Mouse (Mus musculus) frontal cortex, postnatal 25 days (tissue): Measurements from ENCODE around the gene Pnpla2.

Experiments used
- DNase-seq, 2 experiments: peaks; one replicate each; pipeline ENCODE4 v3.0.0; 2022; ENCODE audit warnings: low spot score in 2 of 2

Pnpla2 gene

DNA sequence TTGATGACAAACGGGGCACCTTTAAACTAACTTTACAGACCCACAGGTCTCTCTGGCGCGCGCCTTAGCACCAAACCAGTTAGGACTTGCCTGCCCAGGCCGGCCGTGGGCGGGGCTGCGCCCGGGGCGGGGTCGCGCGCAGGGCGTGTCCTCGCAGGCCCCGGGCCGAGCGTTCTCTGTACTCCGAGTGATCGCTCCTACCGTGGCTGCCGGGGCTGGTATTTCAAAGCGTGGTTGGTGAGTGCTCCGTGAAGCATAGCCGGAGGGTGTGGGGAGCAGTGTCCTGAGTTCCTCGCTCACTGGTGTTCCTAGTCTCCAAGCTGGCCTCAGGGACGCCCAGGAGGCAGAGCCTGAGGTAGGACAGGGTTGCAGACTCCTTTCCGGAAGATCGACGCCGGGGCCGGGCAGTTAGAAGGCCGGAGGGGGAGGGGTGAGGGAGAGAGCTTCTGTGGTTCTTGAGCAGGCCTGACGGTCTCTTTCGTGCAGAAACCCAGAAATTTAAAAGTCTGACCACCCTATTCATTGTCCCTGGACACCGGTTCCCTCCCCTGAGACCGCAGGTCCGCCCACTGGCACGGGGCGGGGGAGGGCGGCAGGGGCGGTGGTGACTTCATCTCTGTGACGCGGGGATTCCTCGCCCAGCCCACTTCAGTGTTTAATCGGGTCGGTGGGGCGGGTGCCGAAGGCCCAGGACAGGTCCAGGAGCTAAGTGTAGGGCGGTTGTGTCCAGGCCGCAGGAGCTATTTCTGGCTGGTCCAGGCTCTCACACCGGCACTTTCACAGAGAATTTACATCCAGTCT is 12.4 kb downstream of the Pnpla2 start, which contains the start of gene Cd151:
TSS of gene Cd151 (plus strand) at position 163 of the 801 bp plus-strand sequence.
- DNase-seq: no peak

DNA sequence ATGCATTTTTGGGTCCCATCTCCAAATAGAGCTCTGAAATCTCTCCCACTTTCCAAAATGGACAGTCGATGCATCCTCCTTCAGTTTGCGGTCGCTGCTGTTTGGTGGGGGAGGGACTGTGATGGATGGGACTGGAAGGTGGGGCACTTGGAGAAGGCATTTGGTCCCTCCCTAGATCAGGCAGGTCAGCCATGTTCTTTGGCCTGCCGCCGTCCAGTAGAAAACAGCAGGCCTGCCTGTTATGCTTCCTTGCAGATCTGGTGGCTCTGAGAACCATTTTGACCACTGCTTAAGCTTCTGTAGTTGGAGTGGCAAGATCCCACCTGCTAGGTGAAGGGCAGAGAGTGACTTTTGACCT is 13.1 kb downstream of the Pnpla2 start:
- no peak for DNase-seq

GRCm38 (mm10) chr7:141468522-141469211 is 13.7 kb downstream of the Pnpla2 start:
- DNase-seq: no peak

GRCm38 (mm10) chr7:141469352-141469751 is 14.4 kb downstream of the Pnpla2 start:
- DNase-seq: no peak

GRCm38 (mm10) chr7:141469901-141470636 is 15.1 kb downstream of the Pnpla2 start:
- DNase-seq: no peak

- DNase-seq: no peak
Observed at GRCm38 (mm10) chr7:141470637-141470944, 15.6 kb downstream of the Pnpla2 start.

GRCm38 (mm10) chr7:141471236-141471635 is 16.2 kb downstream of the Pnpla2 start:
- no peak for DNase-seq

DNA sequence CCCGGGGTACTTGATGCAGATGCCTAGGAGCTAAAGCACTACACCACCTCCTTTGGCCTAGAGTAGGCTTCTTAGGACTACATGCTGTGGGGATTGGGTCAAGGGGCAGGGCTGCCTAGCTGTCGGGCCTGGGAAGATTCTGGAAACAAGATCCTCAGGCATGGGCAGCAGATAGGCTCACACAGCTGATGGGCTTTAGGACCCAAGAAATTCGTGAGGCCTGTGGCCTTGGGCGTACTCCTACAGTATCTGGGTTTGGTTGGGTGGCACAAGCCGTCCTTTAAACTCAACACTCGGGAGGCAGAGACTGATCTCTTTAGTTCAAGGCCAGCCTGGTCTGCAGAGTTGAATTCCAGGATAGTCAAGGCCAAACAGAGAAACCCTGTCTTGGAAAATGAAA is 17.2 kb downstream of the Pnpla2 start:
- no peak for DNase-seq

DNA sequence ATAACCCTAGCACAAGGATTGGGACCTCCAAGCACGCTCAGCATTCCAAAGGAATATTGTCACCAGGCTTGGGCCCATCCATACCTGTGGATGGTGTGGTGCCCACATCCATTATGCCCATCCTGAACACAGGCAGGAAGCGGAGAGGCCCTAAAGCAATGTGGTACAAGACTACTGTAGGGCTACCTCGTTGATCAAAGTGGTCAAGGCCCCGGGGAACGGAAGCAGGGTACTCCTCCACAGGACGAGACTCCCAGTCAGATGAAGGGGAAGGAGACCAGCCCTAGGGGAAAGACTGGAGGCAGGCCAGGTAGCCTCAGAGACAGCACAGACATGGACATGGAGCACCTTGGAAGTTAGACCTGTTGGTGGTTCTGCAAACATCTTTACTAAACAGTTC is 17.8 kb downstream of the Pnpla2 start:
- no peak for DNase-seq

DNA sequence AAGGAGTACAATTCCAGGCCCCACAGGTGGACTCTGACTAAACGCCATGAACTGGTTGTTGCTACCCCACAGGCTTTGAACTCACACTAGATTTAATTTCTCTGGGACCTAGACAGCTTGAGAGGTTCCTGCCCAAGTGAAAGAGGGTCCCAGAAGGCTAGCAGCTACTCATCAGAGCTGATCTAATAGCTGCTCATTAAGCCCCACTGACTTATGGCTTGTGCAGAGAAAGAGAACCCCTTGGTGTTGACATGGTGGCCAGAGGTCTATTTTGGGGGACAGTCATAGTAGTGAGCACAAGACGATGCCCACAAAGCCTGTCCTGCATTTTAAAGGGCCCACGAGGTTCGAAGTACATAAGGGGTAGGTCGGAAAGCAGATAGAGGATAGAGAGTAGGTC is 19.2 kb downstream of the Pnpla2 start:
- no peak for DNase-seq

DNA sequence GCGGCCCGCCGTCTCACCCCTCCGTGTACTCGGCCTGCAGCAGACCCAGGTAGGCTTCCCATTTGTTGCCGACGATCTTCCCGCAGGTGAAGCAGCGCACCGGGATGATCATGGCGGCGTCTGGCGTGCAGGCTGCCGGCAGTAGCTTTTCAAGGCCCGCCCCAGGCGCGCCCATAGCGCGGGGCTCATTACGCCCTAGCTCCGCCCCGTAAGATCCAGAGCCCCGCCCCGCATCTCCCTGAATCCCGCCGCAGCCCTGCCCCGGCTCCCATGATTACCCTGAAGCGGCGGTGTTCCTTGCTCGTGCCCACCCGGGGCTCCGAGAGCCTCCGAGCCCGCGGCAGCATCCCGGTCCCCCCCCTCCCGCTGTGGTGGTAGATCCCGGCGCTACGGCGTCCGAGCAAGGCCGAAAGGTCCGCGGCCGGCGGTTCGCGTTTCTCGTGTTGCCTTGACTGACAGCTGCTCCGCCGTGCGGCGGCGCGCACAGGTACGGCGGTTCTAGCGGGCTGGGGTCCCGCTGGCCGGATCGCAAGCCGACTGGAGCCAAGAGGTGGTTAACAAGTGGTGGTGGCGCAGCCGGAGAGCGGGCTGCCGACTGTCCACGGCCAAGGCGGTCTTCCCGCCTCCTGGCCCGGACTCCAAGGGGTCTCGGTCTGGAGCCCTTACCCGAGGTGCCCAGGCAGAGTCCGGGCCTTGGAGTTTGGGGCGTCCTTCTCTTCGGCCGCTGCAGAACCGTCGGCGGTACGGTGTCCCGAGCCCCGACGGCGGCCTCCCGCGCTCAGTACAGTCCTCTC is 20.2 kb downstream of the Pnpla2 start, which contains the start of the genes Polr2l and Tspan4:
TSS of gene Polr2l (minus strand) at position 122 of the 794 bp plus-strand sequence.
TSS of gene Tspan4 (plus strand) at position 230 of the 794 bp plus-strand sequence.
- peak; percentile 73 to 74 for DNase-seq

- DNase-seq: no peak
Observed at GRCm38 (mm10) chr7:141475805-141476158, 20.8 kb downstream of the Pnpla2 start.

DNA sequence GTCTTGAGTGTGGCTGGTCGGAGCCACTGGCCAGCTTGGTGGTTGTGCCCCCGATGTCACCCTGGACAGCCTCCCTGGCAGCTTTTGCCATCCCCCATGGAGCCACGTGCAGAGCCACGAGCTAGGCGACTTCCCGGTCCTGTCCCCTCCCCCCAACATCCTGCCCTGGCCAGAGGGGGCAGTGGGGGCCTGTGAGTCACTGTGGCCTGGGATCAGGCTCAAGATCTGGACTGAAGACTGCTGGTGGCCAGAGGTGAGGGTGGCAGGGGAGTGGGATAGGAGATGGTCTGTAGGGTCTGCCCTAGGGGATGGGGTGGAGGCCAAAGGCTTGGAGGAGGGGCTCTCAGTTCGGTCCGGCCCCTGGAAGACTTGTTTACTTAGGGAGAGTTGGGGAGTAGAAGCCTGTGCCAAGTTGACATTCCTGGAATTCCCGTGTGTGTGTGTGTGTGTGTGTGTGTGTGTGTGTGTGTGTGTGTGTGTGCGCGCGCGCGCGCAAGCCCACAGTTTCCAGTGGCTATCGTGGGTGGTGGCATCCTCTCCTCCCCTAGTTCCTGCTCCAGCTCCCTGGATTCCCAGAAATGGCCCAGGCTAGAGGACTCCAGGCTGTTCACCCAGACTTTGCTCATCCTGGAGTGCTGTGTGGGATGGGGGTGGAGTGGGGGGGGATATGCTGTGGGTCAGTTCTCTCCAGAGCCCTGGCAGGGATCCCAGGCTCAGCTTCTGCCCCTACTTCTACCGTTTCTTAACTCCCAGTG is 21.4 kb downstream of the Pnpla2 start:
- no peak for DNase-seq

DNA sequence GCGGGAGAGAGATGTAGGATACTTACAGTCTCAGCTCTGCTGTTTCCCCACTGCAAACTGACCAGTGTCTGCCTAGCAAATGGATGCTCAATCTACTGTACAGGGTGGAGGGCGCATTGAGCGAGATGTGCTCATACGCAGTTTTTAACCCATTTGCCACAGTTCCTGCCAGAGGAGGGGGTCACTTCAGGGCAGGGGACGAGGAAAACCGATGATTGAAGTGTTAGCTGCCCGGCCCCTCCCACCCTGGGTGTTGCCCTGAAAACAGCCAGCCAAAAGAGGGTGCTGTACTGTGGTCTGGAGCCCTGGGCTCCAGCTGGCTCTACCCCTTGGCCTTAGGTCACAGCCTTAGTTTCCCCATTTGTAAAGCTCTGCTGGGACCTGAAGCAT is 22.0 kb downstream of the Pnpla2 start:
- no peak for DNase-seq

- DNase-seq: no peak
Observed at GRCm38 (mm10) chr7:141477578-141478269, 22.7 kb downstream of the Pnpla2 start.

DNA sequence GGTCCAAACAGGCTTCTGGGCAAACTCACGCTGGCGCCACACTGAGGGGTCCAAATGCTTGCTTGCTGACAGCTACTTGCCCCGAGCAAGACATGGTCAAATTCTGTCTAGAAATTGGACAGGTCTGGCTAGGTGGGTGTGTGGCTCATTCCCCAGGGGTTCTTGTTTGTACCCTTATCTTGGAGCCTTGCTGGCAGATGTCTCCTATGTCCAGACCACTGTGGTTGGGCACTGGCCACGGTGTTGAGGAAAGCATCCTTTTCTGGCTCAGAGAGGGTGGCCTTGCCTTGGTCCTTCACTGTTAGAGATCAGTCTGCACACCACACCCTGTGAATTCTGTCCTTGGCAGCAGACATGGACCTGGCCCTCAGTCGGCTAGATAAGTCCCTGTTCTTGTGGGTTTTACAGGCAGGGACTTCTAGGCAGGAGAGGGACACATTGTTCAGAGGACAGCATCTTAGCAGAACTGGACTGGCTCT is 23.3 kb downstream of the Pnpla2 start:
- no peak for DNase-seq

DNA sequence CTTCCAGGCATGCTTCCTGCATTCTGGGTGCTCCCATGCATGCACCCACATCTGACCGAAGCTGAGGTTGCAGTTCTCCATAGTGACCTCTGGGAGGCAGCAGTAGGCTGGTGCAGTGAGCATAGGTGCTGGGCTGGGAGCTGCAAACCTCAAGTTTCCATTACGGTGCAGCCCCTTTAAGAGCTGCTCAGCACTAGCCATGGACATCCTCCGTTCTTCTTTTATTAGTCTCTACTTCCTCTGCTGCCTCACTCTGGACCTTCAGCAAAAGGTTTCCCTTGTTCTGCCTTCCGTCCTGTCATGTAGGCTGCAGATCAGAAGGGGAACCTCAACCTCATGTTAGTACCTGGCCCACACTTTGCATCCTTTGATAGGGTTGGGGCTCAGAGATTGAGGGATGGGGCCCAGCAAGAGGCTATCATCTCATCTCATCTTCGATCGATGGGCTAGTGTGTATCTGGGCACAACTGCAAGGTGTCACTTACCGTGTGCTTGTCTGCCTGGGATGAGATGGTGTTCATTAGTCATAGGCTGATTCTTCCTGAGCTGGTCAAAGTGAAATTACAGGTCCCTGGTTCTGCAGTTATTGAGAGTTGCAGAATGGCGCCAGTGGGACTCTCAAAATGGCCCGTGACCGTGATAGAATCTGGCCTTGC is 26.0 kb downstream of the Pnpla2 start:
- peak; percentile 40 to 63 for DNase-seq

GRCm38 (mm10) chr7:141481498-141482401 is 26.8 kb downstream of the Pnpla2 start:
- DNase-seq: no peak

- no peak for DNase-seq
Observed at GRCm38 (mm10) chr7:141482531-141483024, 27.6 kb downstream of the Pnpla2 start.
